Mouse (Mus musculus): ENCODE results near the gene Atp2c1. TPM values are rescaled to one million over a fixed set of nuclear protein-coding genes. Genes with fewer than 3 reads are reported as not detected.

Gene Atp2c1
- polyA plus RNA-seq, 1 experiment from 2014 or later: 47.9 TPM

GRCm38 (mm10) chr9:105379533-105380145 is 147.5 kb downstream of the Atp2c1 start:
- Histone ChIP-seq H3K4me1 (replicated peaks) (no peaks in the 10 kb centered on the region), H3K27ac (no peak overlapping the region), H3K27me3 (ENCODE audit: insufficient read depth, poor library complexity, severe bottlenecking) (no peaks in the 10 kb centered on the region), H3K36me3 (no peaks in the 10 kb centered on the region), H3K4me3 (no peak overlapping the region), H3K9me3 (no peaks in the 10 kb centered on the region)
- WGBS: 72% methylated on average over 8 of the region's 8 CpGs
- no peak for DNase-seq (ENCODE audit: low spot score)

GRCm38 (mm10) chr9:105377622-105378021 is 149.5 kb downstream of the Atp2c1 start:
- no peaks in the 10 kb centered on the region for H3K27me3 ChIP-seq (ENCODE audit: insufficient read depth, poor library complexity, severe bottlenecking)
- no peaks in the 10 kb centered on the region for H3K9me3 ChIP-seq
- H3K4me1 ChIP-seq (replicated peaks): no peaks in the 10 kb centered on the region
- WGBS: 78% methylated on average over 3 of the region's 3 CpGs
- H3K27ac ChIP-seq: no peak overlapping the region
- no peaks in the 10 kb centered on the region for H3K36me3 ChIP-seq
- no peak overlapping the region for H3K4me3 ChIP-seq
- DNase-seq (ENCODE audit: low spot score): no peak

- DNase-seq (ENCODE audit: low spot score): no peak
- H3K27ac ChIP-seq: no peak overlapping the region
- no peaks in the 10 kb centered on the region for H3K36me3 ChIP-seq
- no peak overlapping the region for H3K4me3 ChIP-seq
- 81% methylated on average over 7 of the region's 7 CpGs for WGBS
- no peaks in the 10 kb centered on the region for H3K4me1 ChIP-seq (replicated peaks)
- no peaks in the 10 kb centered on the region for H3K9me3 ChIP-seq
- H3K27me3 ChIP-seq (ENCODE audit: insufficient read depth, poor library complexity, severe bottlenecking): no peaks in the 10 kb centered on the region
Measured at GRCm38 (mm10) chr9:105376954-105377530, 150.1 kb downstream of the Atp2c1 start.

- Histone ChIP-seq H3K4me3 (no peak overlapping the region), H3K36me3 (no peaks in the 10 kb centered on the region), H3K9me3 (no peaks in the 10 kb centered on the region), H3K27me3 (ENCODE audit: insufficient read depth, poor library complexity, severe bottlenecking) (no peaks in the 10 kb centered on the region), H3K4me1 (replicated peaks) (no peaks in the 10 kb centered on the region), H3K27ac (no peak overlapping the region)
- DNase-seq (ENCODE audit: low spot score): no peak
- WGBS: 85% methylated on average over 7 of the region's 7 CpGs
Measured at GRCm38 (mm10) chr9:105376411-105376810, 150.7 kb downstream of the Atp2c1 start.

- H3K27me3 ChIP-seq (ENCODE audit: insufficient read depth, poor library complexity, severe bottlenecking): no peaks in the 10 kb centered on the region
- no peak overlapping the region for H3K27ac ChIP-seq
- no peak overlapping the region for H3K4me3 ChIP-seq
- H3K4me1 ChIP-seq (replicated peaks): no peaks in the 10 kb centered on the region
- H3K9me3 ChIP-seq: no peaks in the 10 kb centered on the region
- no peaks in the 10 kb centered on the region for H3K36me3 ChIP-seq
- WGBS: 78% methylated on average over 5 of the region's 5 CpGs
- no peak for DNase-seq (ENCODE audit: low spot score)
Measured at GRCm38 (mm10) chr9:105374361-105374760, 152.8 kb downstream of the Atp2c1 start.

GRCm38 (mm10) chr9:105368605-105369004 is 158.5 kb downstream of the Atp2c1 start:
- 83% methylated on average over 3 of the region's 3 CpGs for WGBS
- H3K9me3 ChIP-seq: no peaks in the 10 kb centered on the region
- no peaks in the 10 kb centered on the region for H3K36me3 ChIP-seq
- no peak overlapping the region for H3K4me3 ChIP-seq
- no peak overlapping the region for H3K27ac ChIP-seq
- H3K4me1 ChIP-seq (replicated peaks): no peaks in the 10 kb centered on the region
- no peak for DNase-seq (ENCODE audit: low spot score)
- H3K27me3 ChIP-seq (ENCODE audit: insufficient read depth, poor library complexity, severe bottlenecking): no peaks in the 10 kb centered on the region

GRCm38 (mm10) chr9:105366199-105366598 is 160.9 kb downstream of the Atp2c1 start:
- H3K4me1 ChIP-seq (replicated peaks): no peaks in the 10 kb centered on the region
- no peak overlapping the region for H3K4me3 ChIP-seq
- H3K27ac ChIP-seq: no peak overlapping the region
- WGBS: 89% methylated on average over 4 of the region's 4 CpGs
- no peaks in the 10 kb centered on the region for H3K27me3 ChIP-seq (ENCODE audit: insufficient read depth, poor library complexity, severe bottlenecking)
- H3K9me3 ChIP-seq: no peaks in the 10 kb centered on the region
- no peak for DNase-seq (ENCODE audit: low spot score)
- H3K36me3 ChIP-seq: no peaks in the 10 kb centered on the region

- DNase-seq (ENCODE audit: low spot score): no peak
- no peaks in the 10 kb centered on the region for H3K27me3 ChIP-seq (ENCODE audit: insufficient read depth, poor library complexity, severe bottlenecking)
- 86% methylated on average over 5 of the region's 5 CpGs for WGBS
- no peaks in the 10 kb centered on the region for H3K9me3 ChIP-seq
- no peaks in the 10 kb centered on the region for H3K4me1 ChIP-seq (replicated peaks)
- H3K4me3 ChIP-seq: no peak overlapping the region
- no peaks in the 10 kb centered on the region for H3K36me3 ChIP-seq
- H3K27ac ChIP-seq: no peak overlapping the region
Measured at GRCm38 (mm10) chr9:105363520-105364231, 163.4 kb downstream of the Atp2c1 start.

GRCm38 (mm10) chr9:105362181-105362580 is 164.9 kb downstream of the Atp2c1 start:
- Histone ChIP-seq H3K27me3 (ENCODE audit: insufficient read depth, poor library complexity, severe bottlenecking) (no peaks in the 10 kb centered on the region), H3K27ac (no peak overlapping the region), H3K4me1 (replicated peaks) (no peaks in the 10 kb centered on the region), H3K9me3 (no peaks in the 10 kb centered on the region), H3K4me3 (no peak overlapping the region), H3K36me3 (no peaks in the 10 kb centered on the region)
- 89% methylated on average over 2 of the region's 2 CpGs for WGBS
- DNase-seq (ENCODE audit: low spot score): no peak

Other genes with a start within 250 kb of the Atp2c1 start
- 15.0 and 15.4 TPM in 2 replicates for gene Aste1, start 131.9 kb downstream of the Atp2c1 start, polyA plus RNA-seq (2016; fragmentation: Nextera tagmentation; extraction: Ambion mirVana)
- gene Nek11, start 131.8 kb downstream of the Atp2c1 start, polyA plus RNA-seq (2016; fragmentation: Nextera tagmentation; extraction: Ambion mirVana): 1.1 and 1.5 TPM in 2 replicates
- 22.5 and 22.6 TPM in 2 replicates for gene Pik3r4, start 115.7 kb upstream of the Atp2c1 start, polyA plus RNA-seq (2016; fragmentation: Nextera tagmentation; extraction: Ambion mirVana)

Data from hindbrain, embryonic 10.5 days (tissue).